Mouse (Mus musculus) G1E (cell line): ENCODE measurements around the gene Zfp937. TPM values are rescaled to one million over a fixed set of nuclear protein-coding genes. Genes with fewer than 3 reads are reported as not detected.
"Not testable (repeated sequence)": the region's sequence is repeated elsewhere in the genome, so short reads cannot be mapped to it uniquely, and the experiment has no call there.

Experiments used
- ATAC-seq: 2 replicates; pipeline ENCODE4 v1.8.0; 2016; ENCODE audit warnings: mild to moderate bottlenecking; ENCODE audit not compliant: insufficient number of reproducible peaks, poor library complexity, low FRiP score, severe bottlenecking; ENCODE audit errors: extremely low read depth
- DNase-seq: peaks from one replicate; pipeline ENCODE4 v3.0.0; 2012; ENCODE audit warnings: low spot score
- H3K27me3 ChIP-seq: 2 replicates; pipeline ENCODE4 v1.6.1; 2012; ENCODE audit warnings: mild to moderate bottlenecking, low read length, inconsistent platforms; ENCODE audit not compliant: insufficient read depth
- H3K36me3 ChIP-seq: replicated peaks from 2 replicates; pipeline ENCODE3; 2012; ENCODE audit warnings: mild to moderate bottlenecking, inconsistent platforms
- H3K4me1 ChIP-seq: 2 replicates; pipeline ENCODE4 v1.6.1; 2012; ENCODE audit warnings: low read depth, low read length, inconsistent platforms, mixed read lengths; ENCODE audit not compliant: insufficient read depth
- H3K4me3 ChIP-seq: 2 replicates; pipeline ENCODE4 v1.5.1; 2012; ENCODE audit warnings: low read depth, mild to moderate bottlenecking, inconsistent platforms, low read length, moderate library complexity, mixed read lengths
- H3K9me3 ChIP-seq: replicated peaks from 2 replicates; pipeline ENCODE4 v1.6.1; 2012; ENCODE audit warnings: inconsistent platforms
- CTCF ChIP-seq: IDR thresholded peaks from 2 replicates; pipeline ENCODE4 v1.5.1; 2012; ENCODE audit warnings: low read depth, low read length, inconsistent platforms, mixed read lengths
- GATA1 ChIP-seq: IDR thresholded peaks from 2 replicates; pipeline ENCODE4 v1.6.1; 2012; ENCODE audit warnings: borderline replicate concordance, low read length, inconsistent platforms, mixed read lengths
- GATA2 ChIP-seq: IDR thresholded peaks from 2 replicates; pipeline ENCODE4 v1.6.1; 2012; ENCODE audit warnings: low read depth, low read length, inconsistent platforms, borderline replicate concordance
- POLR2AphosphoS5 ChIP-seq: IDR thresholded peaks from 2 replicates; pipeline ENCODE4 v1.6.1; 2012; ENCODE audit warnings: low read depth, low read length, inconsistent platforms; ENCODE audit not compliant: insufficient replicate concordance
- TAL1 ChIP-seq: conservative IDR thresholded peaks from 2 replicates; pipeline ENCODE4 v1.6.1; 2012; ENCODE audit warnings: low read depth, low read length, inconsistent platforms, mixed read lengths
- polyA plus RNA-seq: library from polyadenylated mRNA; stranded (reverse); fragments of >175 nt; gene quantifications from 2 replicates; pipeline ENCODE4 v1.2.3, GENCODE M21; 2012
- total RNA-seq, 2 experiments: library from RNA; stranded (forward) in 1 of 2; stranded (reverse) in 1 of 2; fragments of 200-1000 nt in 1 of 2; fragments of >200 nt in 1 of 2; fragmentation: Nextera tagmentation in 1 of 2; gene quantifications; 2 replicates each; pipeline ENCODE4 v1.2.3; 2014 to 2017

Zfp937 gene
- total RNA-seq (2014; fragmentation: Nextera tagmentation) (not detected in 2 replicates), total RNA-seq (2017) (0.22 TPM in 1 of 2 replicates, not detected in the other), polyA plus RNA-seq (0.02 TPM in 1 of 2 replicates, not detected in the other)

DNA sequence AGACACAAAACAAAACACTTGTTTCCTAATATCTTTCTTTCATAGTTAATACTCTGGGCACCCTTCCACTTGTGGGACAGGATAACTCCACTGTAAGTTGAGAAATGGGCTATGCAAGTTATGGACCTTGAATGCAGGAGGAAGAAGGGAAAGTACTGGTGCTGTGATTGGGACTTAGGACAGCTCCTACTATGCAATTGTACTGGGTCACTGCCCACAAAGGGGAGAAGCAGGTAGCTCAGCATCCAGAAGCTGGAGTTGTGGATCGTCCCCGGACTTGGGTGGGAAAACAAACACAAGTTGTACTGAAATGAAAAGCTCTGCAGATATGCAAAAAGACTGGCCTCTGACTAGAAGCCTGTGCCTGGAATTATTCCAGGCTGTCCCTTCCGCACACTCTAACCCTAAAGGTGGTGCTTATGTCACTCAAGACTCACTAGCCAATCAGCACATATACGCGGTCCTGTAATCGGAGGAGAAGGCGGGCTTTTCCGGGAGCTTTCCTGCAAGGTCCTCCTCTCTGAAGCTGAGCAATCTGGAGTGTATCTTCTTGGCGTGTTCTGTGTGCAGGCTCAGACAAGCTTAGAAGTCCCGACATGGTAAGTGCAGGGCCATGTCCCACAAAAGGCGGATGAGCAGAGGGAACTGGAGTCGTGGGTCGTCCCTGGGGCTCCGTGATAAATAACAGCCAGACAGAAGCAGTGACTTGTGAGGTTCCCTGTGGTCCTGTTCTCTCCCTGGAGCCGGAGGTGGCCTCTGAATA is at the start of gene Zfp937:
Gene Zfp937 (plus strand): TSS at position 474 of the 763 bp plus-strand sequence.
- DNase-seq, H3K4me3 ChIP-seq, H3K27me3 ChIP-seq, H3K4me1 ChIP-seq, H3K36me3 ChIP-seq, H3K9me3 ChIP-seq, ATAC-seq: not testable (repeated sequence)

DNA sequence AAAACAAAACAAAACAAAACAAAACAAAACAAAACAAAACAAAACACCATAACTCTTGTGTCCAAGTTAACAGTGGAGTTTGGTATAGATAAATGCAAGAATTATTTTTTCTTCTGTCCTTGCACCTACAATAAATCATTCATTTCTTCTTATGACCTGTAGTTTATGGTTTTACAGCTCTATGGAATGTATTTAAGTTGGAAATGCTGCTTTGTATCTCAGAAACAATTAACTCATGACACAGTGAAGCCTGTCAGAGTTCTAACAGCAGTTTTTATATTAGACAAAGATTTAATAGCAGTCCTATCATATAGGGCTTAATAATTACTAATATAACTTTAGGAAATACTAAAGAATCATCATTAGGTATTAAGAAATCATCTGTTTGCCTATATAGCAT is 44.0 kb upstream of the Zfp937 start:
- no peaks in the 10 kb centered on the region for H3K27me3 ChIP-seq
- TF ChIP-seq GATA2 (no peak), GATA1 (no peak), POLR2AphosphoS5 (no peak), CTCF (no peak), TAL1 (no peak)
- no peak overlapping the region for H3K4me3 ChIP-seq
- no peak for DNase-seq
- H3K4me1 ChIP-seq, result no peaks in the 10 kb centered on the region
- H3K36me3 ChIP-seq, result no peaks in the 10 kb centered on the region
- no peaks in the 10 kb centered on the region for H3K9me3 ChIP-seq
- ATAC-seq, result no peak

DNA sequence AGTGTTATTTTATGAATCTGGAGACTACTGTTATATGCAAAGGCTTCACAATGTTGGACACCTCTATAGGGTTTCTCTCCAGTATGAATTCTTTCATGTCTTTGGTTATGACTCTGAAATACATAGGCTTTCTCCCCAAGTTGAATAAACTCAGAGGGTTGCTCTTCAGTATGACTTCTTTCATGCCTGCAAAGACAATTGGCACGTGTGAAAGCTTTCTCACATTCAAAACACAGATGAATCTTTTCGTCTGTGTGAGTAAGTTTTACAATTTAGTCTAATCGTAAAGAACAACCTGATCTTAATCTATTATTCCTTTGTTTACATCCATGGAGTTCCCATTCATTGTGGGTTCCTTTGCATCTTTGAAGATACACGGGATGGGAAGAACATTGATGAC is 38.3 kb upstream of the Zfp937 start, which contains the start of gene Gm10770:
Gene Gm10770 (minus strand): TSS at position 101 of the 400 bp plus-strand sequence.
- ATAC-seq, H3K9me3 ChIP-seq, DNase-seq, H3K36me3 ChIP-seq, H3K4me3 ChIP-seq, H3K27me3 ChIP-seq, H3K4me1 ChIP-seq: not testable (repeated sequence)

DNA sequence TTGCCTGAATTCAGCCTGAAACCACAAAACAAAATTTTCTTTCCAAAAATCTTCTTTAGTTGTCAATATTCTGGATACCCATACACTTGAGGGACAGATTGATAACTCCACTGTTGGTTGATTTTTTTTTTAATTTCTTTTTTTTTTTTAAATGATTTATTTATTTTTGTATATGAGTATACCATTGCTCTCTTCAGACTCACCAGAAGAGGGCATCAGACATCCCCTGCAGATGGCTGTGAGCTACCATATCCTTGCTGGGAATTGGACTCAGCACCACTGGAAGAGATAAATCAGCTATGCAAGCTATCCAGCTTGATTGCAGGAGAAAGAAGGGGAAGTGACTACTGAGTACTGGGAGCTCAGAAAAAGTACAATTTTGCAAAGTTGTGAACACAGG is 36.8 kb upstream of the Zfp937 start:
- H3K36me3 ChIP-seq, H3K4me3 ChIP-seq, H3K27me3 ChIP-seq, H3K9me3 ChIP-seq, H3K4me1 ChIP-seq, DNase-seq, ATAC-seq: not testable (repeated sequence)

DNA sequence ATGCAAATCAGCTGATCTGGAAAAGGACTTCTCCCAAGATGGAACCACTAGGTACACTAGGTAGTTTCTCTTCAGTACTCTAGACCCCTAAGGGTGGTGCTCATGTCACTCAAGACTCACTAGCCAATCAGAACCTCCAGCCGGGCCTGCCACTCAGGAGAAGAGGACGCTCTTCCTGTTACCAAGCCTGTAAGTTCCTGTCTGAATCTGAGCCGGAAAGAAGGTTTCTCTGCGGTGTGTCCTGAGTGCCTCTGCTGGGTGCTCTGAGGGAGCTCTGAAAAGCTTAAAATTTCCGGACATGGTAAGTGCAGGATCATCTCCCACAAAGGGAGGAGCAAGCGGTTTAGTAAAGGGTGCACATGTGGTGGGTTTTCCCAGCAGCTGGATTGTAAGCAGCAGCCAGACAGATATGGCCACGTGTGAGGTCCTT is 36.3 kb upstream of the Zfp937 start, which contains the start of gene Gm14139:
Gene Gm14139 (plus strand): TSS at position 186 of the 430 bp plus-strand sequence.
- H3K9me3 ChIP-seq, H3K27me3 ChIP-seq, H3K4me1 ChIP-seq, DNase-seq, H3K36me3 ChIP-seq, H3K4me3 ChIP-seq: not testable (repeated sequence)
- ATAC-seq, result peak; percentile 95

DNA sequence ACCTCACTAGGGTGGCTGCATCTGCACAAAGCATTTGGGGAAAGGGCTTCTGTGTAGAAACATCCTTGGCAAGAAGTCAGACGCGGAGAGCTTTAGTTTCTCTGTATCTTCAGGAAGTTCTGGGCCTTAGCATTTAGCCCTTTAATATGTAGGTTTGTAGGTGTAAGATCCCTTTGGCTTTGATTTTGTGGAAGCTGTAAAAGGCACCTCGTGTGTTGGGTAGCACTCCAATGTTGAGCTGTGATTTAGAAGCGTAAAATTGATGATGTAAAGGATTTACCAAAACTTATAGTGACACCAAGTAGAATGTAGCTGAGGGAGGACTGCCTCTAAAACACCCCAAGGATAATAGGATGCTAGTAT is 471 bp downstream of the Zfp937 start:
- ATAC-seq, H3K36me3 ChIP-seq, H3K4me1 ChIP-seq, H3K27me3 ChIP-seq, H3K4me3 ChIP-seq, DNase-seq, H3K9me3 ChIP-seq: not testable (repeated sequence)

DNA sequence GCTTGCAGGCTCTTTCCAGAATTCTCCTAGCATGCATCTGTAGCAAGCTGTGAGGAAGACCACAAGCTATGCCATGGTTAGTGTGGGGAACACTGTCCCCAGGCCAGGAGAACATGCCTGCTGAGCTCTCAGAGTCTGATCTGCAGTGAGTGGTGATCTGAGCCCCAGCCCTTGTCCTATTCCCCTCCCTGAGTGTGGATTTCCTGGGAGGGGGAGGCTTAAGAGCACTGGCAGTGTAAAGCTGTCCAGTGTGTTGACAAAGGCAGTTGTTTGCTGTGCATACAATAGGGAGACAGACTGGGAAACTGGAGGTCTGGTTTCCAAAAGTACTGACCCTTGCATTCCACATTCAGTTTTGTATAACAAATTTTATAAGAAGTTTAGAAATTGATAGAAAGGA is 5.4 kb downstream of the Zfp937 start:
- not testable (repeated sequence) for H3K4me1 ChIP-seq, ATAC-seq, H3K9me3 ChIP-seq, H3K27me3 ChIP-seq, H3K36me3 ChIP-seq, H3K4me3 ChIP-seq, DNase-seq

DNA sequence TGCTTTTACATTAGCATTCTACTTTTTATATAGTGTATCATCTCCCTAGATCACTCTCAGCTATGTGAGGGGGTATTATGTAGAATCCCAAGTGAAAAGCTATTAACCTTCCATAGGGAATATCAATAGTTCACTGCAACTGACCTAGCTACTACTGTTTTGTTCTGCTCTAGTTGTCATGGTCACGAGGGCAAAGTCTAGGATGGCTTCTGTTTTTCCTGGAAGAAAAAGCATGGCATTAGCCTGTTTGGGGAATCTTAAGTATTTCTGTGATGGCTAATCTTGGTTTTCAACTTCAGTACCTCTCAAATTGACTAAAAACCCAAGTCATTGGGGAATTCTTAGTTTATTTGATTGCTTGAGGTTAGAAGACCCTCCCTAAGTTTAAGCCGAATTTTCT is 25.3 kb downstream of the Zfp937 start:
- peaks cover 4% of the 10 kb centered on the region; the same call in 1 of the 2 replicates for H3K9me3 ChIP-seq
- H3K4me1 ChIP-seq, result no peaks in the 10 kb centered on the region
- H3K4me3 ChIP-seq, result no peak overlapping the region
- DNase-seq (no peak), ATAC-seq (no peak)
- H3K27me3 ChIP-seq, result no peaks in the 10 kb centered on the region
- TF ChIP-seq GATA2 (no peak), CTCF (no peak), GATA1 (no peak), TAL1 (no peak), POLR2AphosphoS5 (no peak)
- H3K36me3 ChIP-seq, result no peaks in the 10 kb centered on the region

DNA sequence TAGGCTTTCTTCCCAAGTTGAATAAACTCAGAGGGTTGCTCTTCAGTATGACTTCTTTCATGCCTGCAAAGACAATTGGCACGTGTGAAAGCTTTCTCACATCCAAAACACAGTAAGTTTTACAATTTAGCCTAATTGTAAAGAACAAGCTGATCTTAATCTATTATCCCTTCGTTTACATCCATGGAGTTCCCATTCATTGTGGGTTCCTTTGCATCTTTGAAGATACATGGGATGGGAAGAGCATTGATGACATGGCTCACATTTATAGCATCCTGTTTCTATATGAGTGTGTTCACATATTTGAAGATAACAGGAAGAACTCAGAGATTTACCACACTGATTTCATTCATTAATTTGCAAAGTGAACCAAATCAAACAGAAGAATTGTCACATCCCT is 37.6 kb downstream of the Zfp937 start, which contains the start of gene Gm21994:
Gene Gm21994 (minus strand): TSS at position 101 of the 400 bp plus-strand sequence.
- ATAC-seq, H3K36me3 ChIP-seq, H3K27me3 ChIP-seq, H3K9me3 ChIP-seq, DNase-seq, H3K4me3 ChIP-seq, H3K4me1 ChIP-seq: not testable (repeated sequence)

DNA sequence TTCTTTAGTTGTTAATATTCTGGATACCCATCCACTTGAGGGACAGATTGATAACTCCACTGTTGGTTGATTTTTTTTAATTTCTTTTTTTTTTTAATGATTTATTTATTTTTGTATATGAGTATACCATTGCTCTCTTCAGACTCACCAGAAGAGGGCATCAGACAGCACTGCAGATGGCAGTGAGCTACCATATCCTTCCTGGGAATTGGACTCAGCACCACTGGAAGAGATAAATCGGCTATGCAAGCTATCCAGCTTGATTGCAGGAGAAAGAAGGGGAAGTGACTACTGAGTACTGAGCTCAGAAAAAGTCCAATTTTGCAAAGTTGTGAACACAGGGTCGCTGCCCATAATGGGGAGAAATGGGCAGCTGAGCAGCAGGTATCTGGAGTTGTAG is 39.0 kb downstream of the Zfp937 start:
- not testable (repeated sequence) for ATAC-seq, H3K9me3 ChIP-seq, H3K36me3 ChIP-seq, DNase-seq, H3K27me3 ChIP-seq, H3K4me3 ChIP-seq, H3K4me1 ChIP-seq

DNA sequence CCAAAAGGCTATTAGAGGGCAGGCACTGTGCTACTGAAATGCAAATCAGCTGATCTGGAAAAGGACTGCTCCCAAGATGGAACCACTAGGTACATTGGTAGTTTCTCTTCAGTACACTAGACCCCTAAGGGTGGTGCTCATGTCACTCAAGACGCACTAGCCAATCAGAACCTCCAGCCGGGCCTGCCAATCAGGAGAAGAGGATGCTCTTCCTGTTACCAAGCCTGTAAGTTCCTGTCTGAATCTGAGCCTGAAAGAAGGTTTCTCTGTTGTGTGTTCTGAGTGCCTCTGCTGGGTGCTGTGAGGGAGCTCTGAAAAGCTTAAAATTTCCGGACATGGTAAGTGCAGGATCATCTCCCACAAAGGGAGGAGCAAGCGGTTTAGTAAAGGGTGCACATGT is 39.4 kb downstream of the Zfp937 start, which contains the start of gene Gm14124:
Gene Gm14124 (plus strand): TSS at position 227 of the 400 bp plus-strand sequence.
- not testable (repeated sequence) for H3K27me3 ChIP-seq, H3K4me1 ChIP-seq, H3K9me3 ChIP-seq, H3K4me3 ChIP-seq, H3K36me3 ChIP-seq, DNase-seq
- peak; percentile 79 for ATAC-seq
